Mouse (Mus musculus) E14TG2a.4 (cell line): ENCODE results near the gene Gm10306.
A peak's percentile ranks its signal among the peaks of the same experiment; 100 is the strongest.

ENCODE experiments used
- H3K27me3 ChIP-seq: 2 replicates; pipeline ENCODE4 v1.6.1; 2014; ENCODE audit warnings: low read length, control low read depth; ENCODE audit not compliant: insufficient read depth
- H3K36me3 ChIP-seq: 2 replicates; pipeline ENCODE4 v1.6.1; 2014; ENCODE audit warnings: low read length, control low read depth; ENCODE audit not compliant: insufficient read depth
- H3K4me1 ChIP-seq: replicated peaks from 2 replicates; pipeline ENCODE4 v1.6.1; 2014; ENCODE audit warnings: low read depth, low read length, control low read depth
- H3K4me3 ChIP-seq: replicated peaks from 2 replicates; pipeline ENCODE4 v1.5.1; 2014; ENCODE audit warnings: mild to moderate bottlenecking, low read length
- H3K9me3 ChIP-seq: 2 replicates; pipeline ENCODE4 v1.6.1; 2014; ENCODE audit warnings: low read length, control low read depth
- CTCF ChIP-seq: conservative IDR thresholded peaks from 2 replicates; pipeline ENCODE4 v1.5.1; 2014; ENCODE audit warnings: low read length
- NANOG ChIP-seq: IDR thresholded peaks from 2 replicates; pipeline ENCODE4 v1.6.1; 2014; ENCODE audit warnings: borderline replicate concordance, low read length, mixed read lengths
- POU5F1 ChIP-seq: IDR thresholded peaks from 2 replicates; pipeline ENCODE4 v1.6.1; 2014; ENCODE audit warnings: low read length, borderline replicate concordance

Gene Gm10306

GRCm38 (mm10) chr4:94556265-94557054, at the start of gene Gm10306, which contains the start of gene Caap1:
TSS of gene Gm10306 (plus strand) at chr4:94556546.
TSS of gene Caap1 (minus strand) at chr4:94556796.
- no peaks in the 10 kb centered on the region for H3K27me3 ChIP-seq
- H3K36me3 ChIP-seq = no peaks in the 10 kb centered on the region
- H3K4me1 ChIP-seq = peaks cover 16% of the 10 kb centered on the region
- no peak for TF ChIP-seq NANOG
- no peak for TF ChIP-seq POU5F1
- no peak for TF ChIP-seq CTCF
- peak within 1 kb of the TSS; percentile 94 for H3K4me3 ChIP-seq
- no peaks in the 10 kb centered on the region for H3K9me3 ChIP-seq

GRCm38 (mm10) chr4:94515366-94515765, 41.0 kb upstream of the Gm10306 start:
- TF ChIP-seq CTCF = no peak
- no peak for TF ChIP-seq NANOG
- no peak for TF ChIP-seq POU5F1
- Histone ChIP-seq H3K36me3 (peaks cover 36% of the 10 kb centered on the region), H3K27me3 (no peaks in the 10 kb centered on the region), H3K4me1 (no peaks in the 10 kb centered on the region), H3K4me3 (no peak overlapping the region), H3K9me3 (peaks cover 12% of the 10 kb centered on the region)

GRCm38 (mm10) chr4:94517631-94518030, 38.7 kb upstream of the Gm10306 start:
- H3K9me3 ChIP-seq = peaks cover 8% of the 10 kb centered on the region
- no peak for TF ChIP-seq POU5F1
- peak; percentile 68 for TF ChIP-seq CTCF
- H3K4me1 ChIP-seq = no peaks in the 10 kb centered on the region
- no peak overlapping the region for H3K4me3 ChIP-seq
- H3K36me3 ChIP-seq = peaks cover 20% of the 10 kb centered on the region
- no peaks in the 10 kb centered on the region for H3K27me3 ChIP-seq

GRCm38 (mm10) chr4:94523321-94523720, 33.0 kb upstream of the Gm10306 start:
- H3K36me3 ChIP-seq = 0 out of 2 replicates have a peak, but pooled peaks cover 5% of the 10 kb centered on the region
- no peaks in the 10 kb centered on the region for H3K9me3 ChIP-seq
- H3K27me3 ChIP-seq = no peaks in the 10 kb centered on the region
- TF ChIP-seq CTCF (no peak), POU5F1 (no peak), NANOG (no peak)
- H3K4me1 ChIP-seq = no peaks in the 10 kb centered on the region; the same call in 1 of the 2 replicates
- H3K4me3 ChIP-seq = no peak overlapping the region

GRCm38 (mm10) chr4:94529448-94529847, 26.9 kb upstream of the Gm10306 start:
- H3K9me3 ChIP-seq = no peaks in the 10 kb centered on the region
- H3K27me3 ChIP-seq = no peaks in the 10 kb centered on the region
- H3K4me3 ChIP-seq = no peak overlapping the region
- no peak for TF ChIP-seq POU5F1
- TF ChIP-seq NANOG = no peak
- no peak for TF ChIP-seq CTCF
- no peaks in the 10 kb centered on the region; the same call in 1 of the 2 replicates for H3K4me1 ChIP-seq
- H3K36me3 ChIP-seq = 0 out of 2 replicates have a peak, but pooled peaks cover 11% of the 10 kb centered on the region

GRCm38 (mm10) chr4:94533205-94533604, 23.1 kb upstream of the Gm10306 start:
- peaks cover 26% of the 10 kb centered on the region; the same call in 1 of the 2 replicates for H3K36me3 ChIP-seq
- H3K4me3 ChIP-seq = no peak overlapping the region
- TF ChIP-seq CTCF (no peak), NANOG (no peak), POU5F1 (no peak)
- H3K9me3 ChIP-seq = no peaks in the 10 kb centered on the region
- no peaks in the 10 kb centered on the region for H3K4me1 ChIP-seq
- H3K27me3 ChIP-seq = no peaks in the 10 kb centered on the region

- TF ChIP-seq NANOG (no peak), CTCF (peak; percentile 61)
- Histone ChIP-seq H3K36me3 (peaks cover 51% of the 10 kb centered on the region), H3K4me3 (no peak overlapping the region), H3K27me3 (no peaks in the 10 kb centered on the region), H3K9me3 (no peaks in the 10 kb centered on the region), H3K4me1 (no peaks in the 10 kb centered on the region; the same call in 1 of the 2 replicates)
These were observed 13.3 kb upstream of the Gm10306 start for GRCm38 (mm10) chr4:94543041-94543440.

GRCm38 (mm10) chr4:94544321-94544720, 12.0 kb upstream of the Gm10306 start:
- H3K4me3 ChIP-seq = no peak overlapping the region
- peaks cover 39% of the 10 kb centered on the region for H3K36me3 ChIP-seq
- H3K27me3 ChIP-seq = no peaks in the 10 kb centered on the region
- H3K4me1 ChIP-seq = no peaks in the 10 kb centered on the region; the same call in 1 of the 2 replicates
- TF ChIP-seq CTCF (no peak), NANOG (no peak), POU5F1 (no peak)
- H3K9me3 ChIP-seq = no peaks in the 10 kb centered on the region
